Mouse (Mus musculus): ENCODE measurements around the gene Ints11.
A peak's percentile ranks its signal among the peaks of the same experiment; 100 is the strongest.

Gene Ints11

GRCm38 (mm10) chr4:155869317-155870033, at the start of gene Ints11, which contains the start of gene Cptp:
Gene Ints11, plus strand, starts transcription at chr4:155869546.
Gene Cptp, minus strand, starts transcription at chr4:155869440.
- peak; percentile 95 for DNase-seq (ENCODE audit: low spot score)

- DNase-seq (ENCODE audit: low spot score), result peak; percentile 46
Measured at GRCm38 (mm10) chr4:155821025-155821424, 48.3 kb upstream of the Ints11 start.

DNA sequence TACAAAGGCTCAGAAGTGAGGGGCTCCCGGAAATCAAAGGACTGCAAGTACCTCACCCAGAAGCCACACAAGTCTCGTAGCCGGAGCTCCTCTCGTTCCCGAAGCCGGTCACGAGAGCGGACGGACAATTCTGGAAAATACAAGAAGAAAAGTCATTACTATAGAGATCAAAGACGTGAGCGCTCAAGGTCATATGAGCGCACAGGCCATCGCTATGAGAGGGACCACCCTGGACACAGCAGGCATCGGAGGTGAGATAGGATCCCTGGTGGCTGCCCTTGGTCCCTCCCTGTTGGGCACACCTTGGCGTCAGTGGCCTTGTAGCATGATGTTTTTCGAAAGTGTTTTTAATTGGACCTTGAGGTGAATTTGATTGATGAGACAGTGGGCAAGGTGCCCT, 45.9 kb upstream of the Ints11 start:
- DNase-seq (ENCODE audit: low spot score), result no peak

DNA sequence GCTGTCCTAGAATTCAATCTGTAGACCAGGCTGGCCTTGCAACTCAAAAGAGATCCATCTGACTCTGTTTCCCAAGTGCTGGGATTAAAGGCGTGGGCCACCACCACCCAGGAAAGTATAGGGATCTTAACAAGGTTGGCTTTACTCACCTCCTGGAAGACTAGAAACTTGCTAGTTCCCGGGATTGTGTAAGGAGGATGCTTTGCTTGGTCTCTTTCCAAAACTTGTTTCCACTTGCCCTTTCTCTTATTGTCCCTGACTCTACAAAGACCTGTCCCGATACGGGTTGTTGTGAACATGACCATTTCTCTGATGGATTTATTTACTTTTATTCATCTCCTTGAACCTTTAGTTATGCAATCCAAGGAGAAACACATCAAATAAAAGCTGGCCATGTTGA, 39.5 kb upstream of the Ints11 start:
- no peak for DNase-seq (ENCODE audit: low spot score)

DNA sequence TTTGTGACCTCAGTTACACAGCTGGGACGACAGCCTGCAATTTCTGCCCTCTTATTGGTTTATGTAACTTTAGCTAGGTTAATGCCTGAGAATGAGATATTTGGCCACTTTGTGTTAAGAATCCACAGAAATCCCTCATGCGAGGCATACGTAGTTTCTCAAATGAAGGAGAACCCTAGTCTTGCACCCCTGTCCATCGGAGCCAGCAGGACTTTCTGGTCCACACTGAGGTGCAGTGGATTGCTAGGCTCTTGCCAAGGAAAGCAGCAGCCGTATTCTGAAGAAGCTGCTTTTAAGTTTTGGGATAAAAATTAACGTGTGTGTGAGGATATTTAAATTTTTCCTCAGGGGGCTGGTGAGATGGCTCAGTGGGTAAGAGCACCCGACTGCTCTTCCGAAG, 38.8 kb upstream of the Ints11 start:
- no peak for DNase-seq (ENCODE audit: low spot score)

GRCm38 (mm10) chr4:155831205-155831766, 38.1 kb upstream of the Ints11 start, which contains the start of gene Aurkaip1:
Gene Aurkaip1, plus strand, starts transcription at chr4:155831272.
- DNase-seq (ENCODE audit: low spot score), result peak; percentile 88

DNA sequence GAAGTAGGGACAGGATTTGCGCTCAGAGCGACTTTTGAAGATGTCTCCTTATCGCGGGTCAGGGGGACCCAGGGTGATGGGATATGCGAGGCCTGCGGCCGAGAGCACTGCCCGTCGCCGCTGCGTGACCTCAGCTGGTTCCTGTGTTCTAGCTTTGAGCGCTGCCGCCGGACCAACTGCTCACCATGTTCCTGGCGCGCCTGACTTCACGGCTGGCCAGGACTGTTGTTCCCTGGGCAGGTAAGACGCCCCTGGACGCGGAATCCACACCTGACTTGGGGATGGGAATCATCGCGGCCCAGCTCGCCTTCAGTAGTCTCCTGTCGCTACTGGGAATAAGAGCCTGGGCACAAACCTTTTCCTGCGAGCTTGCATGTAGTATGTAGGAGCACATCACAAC, 37.5 kb upstream of the Ints11 start:
- no peak for DNase-seq (ENCODE audit: low spot score)

- no peak for DNase-seq (ENCODE audit: low spot score)
Measured at GRCm38 (mm10) chr4:155832321-155832720, 37.0 kb upstream of the Ints11 start.

DNA sequence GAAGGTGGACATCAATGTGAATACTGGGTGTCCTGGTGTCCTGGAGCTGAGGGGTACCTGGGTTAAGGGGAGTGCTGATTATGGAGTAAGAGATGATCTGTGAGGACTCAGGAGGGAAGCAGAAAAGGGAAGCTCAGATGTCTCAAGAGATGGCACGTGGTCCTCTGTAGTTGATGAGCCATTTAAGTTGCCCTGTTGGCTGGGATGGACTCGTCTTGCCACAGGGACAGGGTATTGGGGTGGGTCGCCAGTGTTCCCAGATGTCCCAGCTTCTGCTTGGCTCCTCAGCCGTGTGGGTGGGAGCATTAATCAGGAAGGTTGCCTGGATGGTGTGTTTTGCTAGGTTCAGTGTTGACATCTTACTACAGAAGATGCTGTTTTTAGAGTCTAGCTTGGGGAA, 36.1 kb upstream of the Ints11 start:
- DNase-seq (ENCODE audit: low spot score), result no peak

GRCm38 (mm10) chr4:155833836-155834235, 35.5 kb upstream of the Ints11 start:
- DNase-seq (ENCODE audit: low spot score), result peak; percentile 77

- DNase-seq (ENCODE audit: low spot score), result no peak
Measured at GRCm38 (mm10) chr4:155837404-155838010, 31.8 kb upstream of the Ints11 start.

DNA sequence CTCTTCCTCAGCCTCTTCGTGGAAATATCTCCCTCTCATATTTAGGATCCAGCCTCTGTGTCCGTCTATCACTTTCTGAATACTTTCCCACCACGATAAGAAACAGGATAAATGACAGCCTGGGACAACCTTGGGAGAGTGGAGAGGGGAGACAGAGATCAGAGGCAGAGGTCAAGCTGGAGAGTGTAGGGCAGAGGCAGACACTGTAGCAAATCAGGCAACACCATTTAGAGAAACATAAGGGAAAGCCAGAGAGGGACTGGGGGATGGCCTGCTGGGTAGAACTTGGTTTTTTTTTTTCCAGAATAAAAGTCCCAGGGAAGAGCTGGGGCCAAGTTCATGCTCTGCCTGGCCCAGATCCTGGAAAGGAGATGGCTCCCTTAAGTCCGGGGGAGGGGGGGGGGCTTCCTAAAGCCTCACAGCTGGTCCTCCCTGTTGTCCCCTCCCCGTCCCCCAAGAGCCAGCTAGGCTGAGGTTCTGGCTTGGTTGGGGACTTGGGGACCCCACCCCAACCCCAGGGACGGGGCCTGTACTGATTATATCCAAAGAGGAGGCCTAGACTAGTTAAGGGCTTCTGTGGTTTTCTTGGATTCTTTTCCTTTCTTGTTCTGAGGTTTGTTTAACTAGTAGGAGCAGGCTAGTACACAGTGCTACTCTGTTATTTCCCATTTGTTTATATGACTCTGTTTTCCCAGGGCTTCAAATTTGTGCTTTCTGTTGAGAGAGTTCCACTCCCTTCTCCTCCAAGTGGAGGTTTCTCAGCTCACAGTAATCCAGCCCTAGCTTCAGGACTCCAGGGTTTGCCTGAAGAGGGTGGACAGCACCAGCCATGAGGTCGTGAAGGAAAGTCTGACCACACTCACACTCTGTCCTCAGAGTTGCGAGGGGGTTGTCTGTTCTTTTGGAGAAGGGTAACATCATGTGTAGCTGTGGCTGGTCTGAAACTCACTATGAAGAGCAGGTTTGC, 30.9 kb upstream of the Ints11 start:
- DNase-seq (ENCODE audit: low spot score), result no peak

GRCm38 (mm10) chr4:155839483-155839910, 29.8 kb upstream of the Ints11 start, which contains the start of gene Mxra8:
Gene Mxra8, plus strand, starts transcription at chr4:155839680.
- DNase-seq (ENCODE audit: low spot score), result no peak

GRCm38 (mm10) chr4:155840076-155841002, 29.0 kb upstream of the Ints11 start:
- no peak for DNase-seq (ENCODE audit: low spot score)

DNA sequence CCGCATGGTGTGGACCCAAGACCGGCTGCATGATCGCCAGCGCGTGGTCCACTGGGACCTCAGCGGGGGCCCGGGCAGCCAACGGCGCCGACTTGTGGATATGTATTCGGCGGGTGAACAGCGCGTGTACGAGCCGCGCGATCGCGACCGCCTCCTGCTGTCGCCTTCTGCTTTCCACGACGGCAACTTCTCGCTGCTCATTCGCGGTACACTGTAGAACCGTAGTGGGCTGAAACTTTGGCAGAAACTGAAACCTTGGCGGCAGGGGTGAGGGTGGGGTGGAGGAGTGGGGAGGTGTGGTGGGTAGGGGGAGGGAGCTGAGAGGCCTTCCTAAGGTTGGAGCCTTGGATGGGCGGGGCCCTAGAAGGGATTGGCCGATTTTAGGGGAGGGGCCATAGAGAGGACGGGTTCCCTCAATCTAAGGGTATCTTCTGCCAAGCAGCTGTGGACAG, 28.3 kb upstream of the Ints11 start:
- DNase-seq (ENCODE audit: low spot score), result peak; percentile 79

GRCm38 (mm10) chr4:155841651-155842270, 27.6 kb upstream of the Ints11 start:
- DNase-seq (ENCODE audit: low spot score), result no peak

- DNase-seq (ENCODE audit: low spot score), result no peak
Measured at GRCm38 (mm10) chr4:155843231-155843630, 26.1 kb upstream of the Ints11 start.

DNA sequence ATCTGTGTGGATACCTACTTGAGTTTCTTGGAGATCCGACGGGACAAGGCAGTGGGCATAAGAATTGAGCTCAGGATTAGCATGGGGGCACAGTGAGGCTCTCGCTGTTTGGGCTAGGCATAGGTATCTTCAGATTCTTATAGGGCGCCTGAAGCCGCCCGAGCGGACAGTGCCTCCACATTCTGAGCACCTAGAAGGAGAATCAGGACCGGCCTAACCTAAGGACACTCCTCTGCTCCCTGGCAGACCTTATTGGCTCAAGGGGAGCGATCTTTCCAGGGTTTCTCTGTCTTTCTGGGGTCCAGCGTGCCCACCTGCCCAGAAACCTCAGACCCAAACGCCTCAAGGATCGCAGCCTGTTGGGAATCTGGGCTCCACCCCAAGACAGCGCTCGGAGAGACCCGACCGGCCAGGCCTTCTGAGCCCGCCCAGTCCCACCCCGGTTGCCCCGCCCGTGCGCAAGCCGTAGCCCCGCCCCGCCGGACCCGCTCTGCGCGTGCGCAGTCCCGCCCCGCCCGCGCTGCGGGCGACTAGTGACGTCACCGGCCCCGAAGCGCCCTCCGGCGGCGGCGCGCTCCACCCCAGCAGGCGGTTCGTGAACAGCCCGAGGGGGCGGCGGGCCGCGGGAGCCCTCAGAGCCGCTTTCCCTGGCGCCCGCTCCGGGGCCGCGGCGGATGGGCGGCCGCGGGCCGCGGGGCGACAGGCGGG, 22.3 kb upstream of the Ints11 start, which contains the start of gene Dvl1:
Gene Dvl1, plus strand, starts transcription at position 532 of the 708 bp plus-strand sequence.
- peak; percentile 93 for DNase-seq (ENCODE audit: low spot score)

DNA sequence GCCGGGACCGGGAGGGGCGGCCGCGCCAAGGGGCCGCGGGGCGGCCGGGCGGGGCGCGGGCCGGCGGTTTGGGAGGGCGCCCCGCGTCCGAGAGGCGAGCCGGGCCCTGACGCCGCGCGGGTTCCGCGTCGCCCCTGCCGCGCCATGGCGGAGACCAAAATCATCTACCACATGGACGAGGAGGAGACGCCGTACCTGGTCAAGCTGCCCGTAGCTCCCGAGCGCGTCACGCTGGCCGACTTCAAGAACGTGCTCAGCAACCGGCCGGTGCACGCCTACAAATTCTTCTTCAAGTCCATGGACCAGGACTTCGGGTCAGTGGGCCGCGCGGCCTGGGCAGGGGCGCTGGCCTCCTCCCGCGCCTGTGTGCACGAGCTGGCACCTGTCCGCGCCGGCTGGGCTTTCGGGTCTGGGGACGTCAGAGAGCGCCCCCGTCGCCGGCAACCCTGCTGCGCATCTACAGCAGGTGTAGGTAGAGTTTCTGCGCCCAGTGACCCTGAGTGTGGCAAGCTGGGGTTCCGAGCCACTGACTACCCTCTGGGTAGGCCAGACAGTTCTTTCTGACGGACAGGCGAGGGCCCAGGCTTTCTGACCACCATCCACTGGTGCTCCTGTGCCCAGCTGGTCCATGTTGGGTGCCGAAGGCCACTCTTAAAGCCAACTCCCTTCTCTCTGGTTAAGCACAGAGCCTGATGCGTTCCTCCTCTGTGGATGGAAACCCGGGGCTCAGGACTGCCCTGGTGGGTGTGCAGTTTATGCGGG, 21.6 kb upstream of the Ints11 start:
- peak; percentile 14 for DNase-seq (ENCODE audit: low spot score)
